Mouse (Mus musculus) limb, embryonic 10.5 days (tissue): ENCODE data around the gene Rnf212. TPM values are rescaled to one million over a fixed set of nuclear protein-coding genes. Genes with fewer than 3 reads are reported as not detected.

Source experiments
- DNase-seq: peaks from one replicate; pipeline ENCODE4 v3.0.0-alpha.2; 2017; ENCODE audit warnings: low spot score
- H3K27ac ChIP-seq: fragments of 300-500 bp; sonication (generic); 2 replicates; pipeline ENCODE4 v1.5.1; 2016; ENCODE audit warnings: mild to moderate bottlenecking
- H3K27me3 ChIP-seq: fragments of 300-500 bp; sonication (generic); 2 replicates; pipeline ENCODE4 v1.6.1; 2016; ENCODE audit warnings: low read depth, mild to moderate bottlenecking; ENCODE audit not compliant: poor library complexity, severe bottlenecking
- H3K36me3 ChIP-seq: fragments of 300-500 bp; sonication (generic); 2 replicates; pipeline ENCODE4 v1.6.1; 2016; ENCODE audit warnings: mild to moderate bottlenecking, moderate library complexity
- H3K4me1 ChIP-seq: fragments of 300-500 bp; sonication (generic); 2 replicates; pipeline ENCODE4 v1.6.1; 2016
- H3K4me3 ChIP-seq: fragments of 300-500 bp; sonication (generic); 2 replicates; pipeline ENCODE4 v1.5.1; 2016; ENCODE audit warnings: mild to moderate bottlenecking, moderate library complexity
- H3K9me3 ChIP-seq: fragments of 300-500 bp; sonication (generic); replicated peaks from 2 replicates; pipeline ENCODE4 v1.6.1; 2016; ENCODE audit warnings: mild to moderate bottlenecking
- WGBS: fragments of 180-500 bp; shearing (Covaris S2); methylation state at CpG from one replicate; pipeline ENCODE4 v1.1.7; 2016; 5-methylcytosine and 5-hydroxymethylcytosine counted together
- polyA plus RNA-seq: library from polyadenylated mRNA; unstranded; fragments of >200 nt; fragmentation: Nextera tagmentation; extraction: Ambion mirVana; gene quantifications from 2 replicates; pipeline ENCODE4 v1.2.1, GENCODE M21; 2016

Rnf212 gene
- polyA plus RNA-seq, 1 experiment from 2014 or later = 0.44 TPM

GRCm38 (mm10) chr5:108707758-108708157 lies 67.0 kb downstream of the Rnf212 start:
- peaks cover 19% of the 10 kb centered on the region for H3K4me1 ChIP-seq
- no peak for DNase-seq
- H3K4me3 ChIP-seq = no peak overlapping the region
- no peaks in the 10 kb centered on the region for H3K27me3 ChIP-seq
- WGBS = 85% methylated on average over 2 of the region's 2 CpGs
- no peak overlapping the region for H3K27ac ChIP-seq
- peaks cover 64% of the 10 kb centered on the region for H3K36me3 ChIP-seq
- H3K9me3 ChIP-seq = no peaks in the 10 kb centered on the region

- H3K4me3 ChIP-seq = no peak overlapping the region
- H3K36me3 ChIP-seq = peaks cover 87% of the 10 kb centered on the region
- WGBS = 76% methylated on average over 12 of the region's 12 CpGs
- no peaks in the 10 kb centered on the region for H3K27me3 ChIP-seq
- H3K27ac ChIP-seq = 0 out of 2 replicates have a peak overlapping the region, but pooled peaks have one; percentile 19
- DNase-seq = no peak
- H3K4me1 ChIP-seq = peaks cover 45% of the 10 kb centered on the region
- no peaks in the 10 kb centered on the region for H3K9me3 ChIP-seq
Measured at GRCm38 (mm10) chr5:108703754-108704626, 70.8 kb downstream of the Rnf212 start.

GRCm38 (mm10) chr5:108701341-108702021 lies 73.3 kb downstream of the Rnf212 start:
- peaks cover 69% of the 10 kb centered on the region for H3K4me1 ChIP-seq
- peaks cover 82% of the 10 kb centered on the region for H3K36me3 ChIP-seq

DNA sequence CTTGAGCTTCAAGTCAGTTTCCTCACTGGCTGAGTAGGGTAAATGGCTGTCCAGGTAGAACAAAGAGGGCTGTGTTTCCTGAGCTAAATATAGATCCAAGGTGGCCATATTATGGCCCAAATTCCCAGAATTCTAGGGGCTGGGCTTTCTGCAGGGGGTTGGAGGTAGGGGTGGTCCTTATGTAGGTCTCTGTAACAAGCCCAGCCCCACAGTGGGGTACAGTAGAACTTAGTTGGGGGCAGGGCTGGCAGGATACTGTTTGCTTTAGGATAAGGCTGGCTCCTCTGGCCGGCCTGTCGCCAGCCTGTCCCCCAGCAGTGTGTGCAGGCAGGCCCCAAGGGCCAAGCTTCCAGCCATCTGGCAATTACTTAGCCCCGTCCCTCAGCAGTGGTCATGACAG lies 74.4 kb downstream of the Rnf212 start:
- Histone ChIP-seq H3K36me3 (peaks cover 82% of the 10 kb centered on the region), H3K27me3 (no peaks in the 10 kb centered on the region), H3K9me3 (no peaks in the 10 kb centered on the region), H3K27ac (peak overlapping the region; percentile 80), H3K4me3 (0 out of 2 replicates have a peak overlapping the region, but pooled peaks have one; percentile 4), H3K4me1 (peaks cover 80% of the 10 kb centered on the region)
- WGBS = 51% methylated on average over 3 of the region's 3 CpGs
- no peak for DNase-seq

More at GRCm38 (mm10) chr5:108701341-108702021, 73.3 kb downstream of the Rnf212 start:
- H3K27ac ChIP-seq = peak overlapping the region; percentile 80; the same call in 1 of the 2 replicates
- WGBS = 85% methylated on average over 10 of the region's 10 CpGs
- H3K9me3 ChIP-seq = no peaks in the 10 kb centered on the region
- H3K27me3 ChIP-seq = no peaks in the 10 kb centered on the region
- DNase-seq = no peak
- no peak overlapping the region for H3K4me3 ChIP-seq

- H3K4me3 ChIP-seq = peak overlapping the region; percentile 14; the same call in 1 of the 2 replicates
- peak overlapping the region; percentile 75 for H3K27ac ChIP-seq
- H3K9me3 ChIP-seq = no peaks in the 10 kb centered on the region
- peaks cover 88% of the 10 kb centered on the region for H3K4me1 ChIP-seq
- peaks cover 8% of the 10 kb centered on the region for H3K27me3 ChIP-seq
- peak; percentile 52 for DNase-seq
- peaks cover 52% of the 10 kb centered on the region for H3K36me3 ChIP-seq
- 23% methylated on average over 4 of the region's 4 CpGs for WGBS
Measured at GRCm38 (mm10) chr5:108697341-108697753, 77.4 kb downstream of the Rnf212 start.

DNA sequence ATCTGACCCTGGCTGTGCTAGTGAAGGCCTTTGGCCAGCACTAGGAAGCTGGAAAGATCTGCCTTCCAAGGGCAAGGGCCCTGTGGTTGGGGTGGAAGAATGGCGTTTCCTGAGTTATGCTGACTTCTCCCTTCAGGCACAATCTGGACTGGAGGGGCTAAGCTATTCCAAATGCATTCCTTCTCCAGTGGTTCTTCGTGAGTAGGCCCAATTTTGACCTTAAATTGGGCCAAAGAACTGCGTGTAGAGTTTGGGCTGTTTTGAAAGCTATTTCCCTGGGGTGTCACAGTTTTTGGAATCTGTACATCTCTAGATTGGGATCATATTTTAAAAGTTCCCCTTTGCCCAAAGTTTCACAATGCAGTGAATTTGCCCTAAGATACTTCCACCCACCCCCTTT lies 78.2 kb downstream of the Rnf212 start:
- peaks cover 44% of the 10 kb centered on the region for H3K36me3 ChIP-seq
- H3K27ac ChIP-seq = peak overlapping the region; percentile 94
- WGBS = 90% methylated on average over 3 of the region's 3 CpGs
- peak overlapping the region; percentile 17; the same call in 1 of the 2 replicates for H3K4me3 ChIP-seq
- no peak for DNase-seq
- peaks cover 90% of the 10 kb centered on the region for H3K4me1 ChIP-seq
- H3K9me3 ChIP-seq = no peaks in the 10 kb centered on the region
- H3K27me3 ChIP-seq = peaks cover 15% of the 10 kb centered on the region

- WGBS = 95% methylated on average over 12 of the region's 12 CpGs
- peak overlapping the region; percentile 94; the same call in 1 of the 2 replicates for H3K27ac ChIP-seq
Measured at GRCm38 (mm10) chr5:108695861-108696260, 78.9 kb downstream of the Rnf212 start.

DNA sequence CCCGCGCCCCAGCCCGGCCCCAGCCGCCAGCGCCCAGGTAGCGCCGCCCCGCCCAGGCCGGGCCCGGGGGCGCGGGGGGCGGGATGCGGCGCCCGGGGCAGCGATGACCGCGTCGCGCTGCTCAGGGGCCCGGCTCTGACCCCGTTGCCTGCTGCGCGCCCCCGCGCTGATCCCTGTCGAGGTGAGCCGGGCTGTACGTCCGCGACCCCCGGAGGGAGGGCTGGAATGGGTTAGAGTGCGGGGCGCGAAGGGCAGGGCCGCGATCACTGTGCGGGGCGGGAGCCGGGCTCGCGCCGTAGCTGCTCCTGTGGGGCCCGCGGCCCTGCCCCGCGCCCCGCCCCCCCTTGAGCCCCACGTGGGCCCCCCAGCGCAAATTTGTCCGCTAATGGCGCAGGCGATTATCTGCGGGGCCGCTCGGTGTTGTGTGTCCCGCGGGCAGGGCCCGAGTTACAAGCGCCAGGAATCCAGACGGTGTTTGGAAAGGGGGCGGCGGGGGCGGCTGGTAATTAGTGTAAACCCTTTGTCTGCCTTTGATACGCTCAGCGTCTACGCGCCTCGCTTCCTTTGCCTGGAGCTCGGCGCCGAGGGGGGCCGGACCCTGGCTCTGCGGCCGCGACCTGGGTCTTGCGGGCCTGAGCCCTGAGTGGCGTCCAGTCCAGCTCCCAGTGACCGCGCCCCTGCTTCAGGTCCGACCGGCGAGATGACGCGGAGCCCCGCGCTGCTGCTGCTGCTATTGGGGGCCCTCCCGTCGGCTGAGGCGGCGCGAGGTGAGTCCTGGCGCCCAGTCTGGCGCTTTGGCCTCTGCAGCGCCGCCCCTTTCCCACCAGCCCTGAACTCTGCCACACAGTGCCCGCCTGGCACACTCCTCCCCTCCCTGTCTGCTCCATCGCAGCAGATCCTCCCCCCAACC lies 80.2 kb downstream of the Rnf212 start:
- H3K27me3 ChIP-seq = peaks cover 18% of the 10 kb centered on the region
- peaks cover 71% of the 10 kb centered on the region for H3K4me1 ChIP-seq
- WGBS = under 1% methylated on average over 99 of the region's 99 CpGs
- H3K4me3 ChIP-seq = peak overlapping the region; percentile 88
- H3K36me3 ChIP-seq = peaks cover 36% of the 10 kb centered on the region
- peak; percentile 73 for DNase-seq
- H3K9me3 ChIP-seq = no peaks in the 10 kb centered on the region
- peak overlapping the region; percentile 94 for H3K27ac ChIP-seq

More at GRCm38 (mm10) chr5:108695861-108696260, 78.9 kb downstream of the Rnf212 start:
- DNase-seq = no peak
- no peaks in the 10 kb centered on the region for H3K9me3 ChIP-seq
- peaks cover 83% of the 10 kb centered on the region for H3K4me1 ChIP-seq
- peak overlapping the region; percentile 88 for H3K4me3 ChIP-seq
- H3K27me3 ChIP-seq = peaks cover 18% of the 10 kb centered on the region
- H3K36me3 ChIP-seq = peaks cover 38% of the 10 kb centered on the region

DNA sequence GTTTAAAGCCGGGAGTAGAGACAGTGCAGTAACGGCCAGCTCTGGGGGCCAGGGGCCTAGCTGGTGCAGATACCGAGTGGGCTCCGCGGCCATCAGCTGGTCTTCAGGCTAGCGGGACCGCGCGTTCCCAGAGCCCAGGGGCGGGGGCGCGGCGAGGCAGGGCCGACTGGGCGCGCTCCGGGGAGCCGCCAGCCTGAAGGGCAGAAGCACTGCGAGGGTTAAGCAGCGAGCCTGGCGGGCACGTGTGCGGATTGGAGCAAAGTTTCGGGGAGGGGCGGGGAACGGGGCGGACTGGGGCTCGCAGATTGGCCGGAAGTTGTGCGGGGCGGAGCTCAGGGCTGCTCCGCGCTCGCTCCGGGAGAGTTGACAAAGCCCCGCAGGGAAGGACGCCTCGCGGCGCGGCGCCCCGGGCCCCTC lies 80.9 kb downstream of the Rnf212 start:
- WGBS = 1% methylated on average over 43 of the region's 43 CpGs
- Histone ChIP-seq H3K36me3 (peaks cover 30% of the 10 kb centered on the region), H3K27me3 (peaks cover 18% of the 10 kb centered on the region), H3K4me1 (peaks cover 64% of the 10 kb centered on the region), H3K27ac (peak overlapping the region; percentile 94), H3K9me3 (no peaks in the 10 kb centered on the region), H3K4me3 (peak overlapping the region; percentile 88)
- DNase-seq = peak; percentile 95

DNA sequence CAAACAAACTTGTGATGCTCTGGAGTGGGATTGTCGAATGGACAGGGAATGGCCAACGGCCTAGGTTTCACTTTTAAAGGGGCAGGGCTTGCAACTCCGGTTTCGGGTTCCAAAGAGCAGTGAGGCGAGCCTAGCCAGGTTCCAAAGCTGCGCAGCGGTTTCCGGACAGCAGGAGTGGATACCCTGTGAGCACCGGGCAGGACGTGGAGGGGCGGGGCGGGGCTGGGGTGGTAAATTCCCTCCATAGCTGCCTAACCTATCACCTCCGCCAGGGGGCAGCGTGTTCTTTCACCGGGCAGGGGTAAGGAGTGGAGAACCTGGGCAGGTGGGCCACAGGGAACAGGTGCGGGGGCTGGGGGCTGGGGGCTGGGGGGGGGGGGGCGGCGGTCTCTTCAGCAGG lies 82.5 kb downstream of the Rnf212 start, which contains the start of gene Fgfrl1:
Gene Fgfrl1, plus strand, starts transcription at position 112 of the 400 bp plus-strand sequence.
- 4% methylated on average over 18 of the region's 18 CpGs for WGBS
- no peak within 1 kb of the TSS; the same call in 1 of the 2 replicates for H3K27ac ChIP-seq
- peaks cover 18% of the 10 kb centered on the region for H3K27me3 ChIP-seq

GRCm38 (mm10) chr5:108691152-108691551 lies 83.6 kb downstream of the Rnf212 start:
- Histone ChIP-seq H3K36me3 (peaks cover 8% of the 10 kb centered on the region), H3K9me3 (no peaks in the 10 kb centered on the region), H3K27ac (no peak overlapping the region), H3K4me3 (no peak overlapping the region), H3K4me1 (peaks cover 36% of the 10 kb centered on the region), H3K27me3 (peaks cover 18% of the 10 kb centered on the region)
- 72% methylated on average over 4 of the region's 4 CpGs for WGBS
- no peak for DNase-seq

More for the DNA sequence above, 82.5 kb downstream of the Rnf212 start, which contains the start of gene Fgfrl1:
- no peaks in the 10 kb centered on the region for H3K9me3 ChIP-seq
- peaks cover 17% of the 10 kb centered on the region for H3K36me3 ChIP-seq
- H3K4me3 ChIP-seq = peak within 1 kb of the TSS; percentile 88
- peak; percentile 84 for DNase-seq
- H3K4me1 ChIP-seq = peaks cover 47% of the 10 kb centered on the region

- no peak overlapping the region for H3K27ac ChIP-seq
- 76% methylated on average over 5 of the region's 5 CpGs for WGBS
Measured at GRCm38 (mm10) chr5:108689091-108689490, 85.7 kb downstream of the Rnf212 start.

More at GRCm38 (mm10) chr5:108689091-108689490, 85.7 kb downstream of the Rnf212 start:
- H3K4me3 ChIP-seq = no peak overlapping the region
- H3K27me3 ChIP-seq = peaks cover 18% of the 10 kb centered on the region
- H3K4me1 ChIP-seq = peaks cover 22% of the 10 kb centered on the region
- no peak for DNase-seq
- no peaks in the 10 kb centered on the region for H3K9me3 ChIP-seq
- H3K36me3 ChIP-seq = no peaks in the 10 kb centered on the region
